Mouse (Mus musculus): ENCODE data around the gene Ak4.

Ak4 gene

GRCm38 (mm10) chr4:101457176-101457575, 38.1 kb downstream of the Ak4 start:
- in situ Hi-C loops (cut with MboI; ENCODE audit: low sequenced_read_pairs) = no loop called here

- in situ Hi-C loops (cut with MboI; ENCODE audit: low sequenced_read_pairs) = no loop called here
Observed at GRCm38 (mm10) chr4:101458341-101458740, 39.3 kb downstream of the Ak4 start.

DNA sequence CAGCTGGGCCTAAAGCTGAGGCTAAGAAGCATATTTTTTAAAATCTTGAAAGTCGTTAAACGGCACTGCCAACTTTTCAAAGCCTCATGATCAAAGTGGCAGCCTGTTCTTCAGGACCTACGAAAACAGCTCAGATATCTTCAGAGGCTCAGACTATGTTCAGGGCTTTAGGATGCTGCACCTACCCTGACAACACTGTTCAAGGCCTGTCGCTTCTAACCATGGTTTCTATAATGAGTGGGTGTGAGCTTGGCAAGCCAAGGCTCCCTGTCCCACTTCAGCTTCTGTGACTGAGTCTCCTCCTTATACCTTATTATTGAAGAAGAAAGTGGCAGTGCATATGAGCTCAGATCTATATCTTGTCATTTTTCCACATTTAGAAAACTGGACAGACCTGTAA, 40.3 kb downstream of the Ak4 start:
- in situ Hi-C loops (cut with MboI; ENCODE audit: low sequenced_read_pairs) = no loop called here

GRCm38 (mm10) chr4:101460114-101460513, 41.0 kb downstream of the Ak4 start:
- in situ Hi-C loops (cut with MboI; ENCODE audit: low sequenced_read_pairs) = no loop called here

DNA sequence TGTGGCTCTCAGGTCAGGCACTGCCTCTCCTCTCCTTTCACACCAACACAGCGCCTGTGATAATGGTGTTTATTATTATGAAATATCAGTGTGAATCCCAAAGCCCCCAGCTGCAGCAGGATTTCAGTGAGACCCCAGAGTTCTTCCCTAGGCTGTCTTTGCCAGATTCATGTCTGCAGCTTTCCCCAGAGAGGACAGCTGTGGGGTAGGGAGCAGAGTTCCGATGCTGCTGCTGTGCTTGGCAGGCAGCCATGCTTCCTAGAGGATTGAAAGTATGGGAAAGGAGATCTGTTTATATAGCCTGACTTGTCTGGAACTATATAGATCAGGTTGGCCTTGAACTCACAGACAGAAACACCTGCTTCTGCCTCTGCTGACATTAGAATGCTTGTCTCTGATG, 43.0 kb downstream of the Ak4 start:
- in situ Hi-C loops (cut with MboI; ENCODE audit: low sequenced_read_pairs) = no loop called here

DNA sequence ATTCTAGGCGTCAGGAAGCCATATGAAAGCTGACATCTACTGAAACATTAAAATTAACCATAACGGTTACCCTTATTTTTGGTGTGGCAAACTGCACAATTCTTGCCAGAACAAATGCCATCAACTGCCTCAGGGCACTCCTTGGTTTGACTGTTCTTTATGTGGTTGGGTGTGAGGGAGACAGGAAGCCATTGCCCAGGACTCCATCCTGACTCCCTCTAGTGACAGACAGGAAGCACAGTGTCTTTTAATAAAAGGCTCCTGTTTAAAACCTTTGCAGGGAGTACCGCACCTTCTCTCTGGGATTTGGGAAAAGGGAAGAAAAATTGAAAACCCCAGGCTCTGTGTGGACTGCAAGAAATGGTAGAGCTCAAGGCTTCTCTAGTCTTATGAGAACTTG, 47.2 kb downstream of the Ak4 start:
- in situ Hi-C loops (cut with MboI; ENCODE audit: low sequenced_read_pairs) = no loop called here

DNA sequence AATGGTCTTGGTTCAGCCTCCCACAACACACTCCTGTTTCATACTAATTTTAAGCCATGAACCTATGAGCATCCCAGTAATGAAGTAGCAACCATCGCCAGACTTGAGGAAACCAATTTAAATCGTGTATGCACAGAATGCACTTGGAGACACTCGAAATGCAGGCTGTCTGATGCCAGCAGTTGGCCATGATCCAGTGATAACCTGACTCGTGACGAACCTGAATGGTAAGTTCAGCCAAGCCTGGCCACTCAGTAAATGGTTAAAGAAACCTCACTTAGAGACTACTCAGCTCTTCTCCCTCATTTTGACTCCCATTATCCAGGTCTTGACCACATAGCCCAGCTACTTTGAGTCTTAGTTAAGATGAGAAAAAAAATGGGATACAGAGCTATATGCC, 50.2 kb downstream of the Ak4 start:
- in situ Hi-C loops (cut with MboI; ENCODE audit: low sequenced_read_pairs) = no loop called here

GRCm38 (mm10) chr4:101470543-101470942, 51.5 kb downstream of the Ak4 start:
- in situ Hi-C loops (cut with MboI; ENCODE audit: low sequenced_read_pairs) = no loop called here

GRCm38 (mm10) chr4:101472767-101473166, 53.7 kb downstream of the Ak4 start:
- in situ Hi-C loops (cut with MboI; ENCODE audit: low sequenced_read_pairs) = no loop called here

GRCm38 (mm10) chr4:101490320-101490917, 71.3 kb downstream of the Ak4 start:
- in situ Hi-C loops (cut with MboI; ENCODE audit: low sequenced_read_pairs) = no loop called here

DNA sequence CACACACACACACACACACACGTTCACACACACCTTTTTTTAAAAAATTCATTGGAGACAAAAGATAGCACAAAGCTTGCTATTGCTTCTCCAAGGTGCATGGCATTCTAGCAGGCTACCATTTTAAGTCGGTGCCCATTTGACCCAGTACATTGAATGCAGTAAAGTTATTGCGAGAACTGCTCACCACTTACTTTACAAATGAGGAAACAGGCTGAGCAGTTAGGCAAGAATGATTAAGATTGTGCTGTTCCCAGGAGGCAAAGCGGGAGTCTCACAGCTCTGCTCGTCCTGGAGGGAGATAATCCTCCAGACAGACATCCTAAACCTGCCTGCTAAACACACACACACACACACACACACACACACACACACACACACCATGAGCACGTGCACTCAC, 72.6 kb downstream of the Ak4 start:
- in situ Hi-C loops (cut with MboI; ENCODE audit: low sequenced_read_pairs) = no loop called here

- in situ Hi-C loops (cut with MboI; ENCODE audit: low sequenced_read_pairs) = no loop called here
Observed at GRCm38 (mm10) chr4:101493611-101494197, 74.6 kb downstream of the Ak4 start.

DNA sequence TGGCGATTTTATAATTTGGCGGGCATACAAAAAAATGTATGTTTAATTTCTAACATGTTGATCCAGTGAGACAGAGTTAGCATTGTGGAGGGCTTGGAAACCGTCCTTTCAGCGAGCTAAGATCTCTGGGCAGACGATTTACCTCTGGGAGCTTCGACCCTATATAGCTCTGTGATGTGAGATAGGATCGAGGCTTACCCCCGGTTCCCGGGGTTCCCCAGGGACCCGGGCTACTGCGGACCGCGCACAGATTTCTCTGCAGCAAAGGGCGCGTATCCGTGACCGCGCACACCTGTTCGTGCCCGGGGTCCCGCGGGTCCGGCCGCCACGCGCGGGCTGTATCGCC, 77.1 kb downstream of the Ak4 start:
- in situ Hi-C loops (cut with MboI; ENCODE audit: low sequenced_read_pairs) = no loop called here

- in situ Hi-C loops (cut with MboI; ENCODE audit: low sequenced_read_pairs) = no loop called here
Observed at GRCm38 (mm10) chr4:101496534-101497237, 77.6 kb downstream of the Ak4 start, which contains the start of gene Dnajc6. Gene Dnajc6, plus strand, starts transcription at chr4:101496648.

GRCm38 (mm10) chr4:101497336-101497735, 78.3 kb downstream of the Ak4 start:
- in situ Hi-C loops (cut with MboI; ENCODE audit: low sequenced_read_pairs) = no loop called here

- in situ Hi-C loops (cut with MboI; ENCODE audit: low sequenced_read_pairs) = no loop called here
Observed at GRCm38 (mm10) chr4:101504470-101505007, 85.5 kb downstream of the Ak4 start.

DNA sequence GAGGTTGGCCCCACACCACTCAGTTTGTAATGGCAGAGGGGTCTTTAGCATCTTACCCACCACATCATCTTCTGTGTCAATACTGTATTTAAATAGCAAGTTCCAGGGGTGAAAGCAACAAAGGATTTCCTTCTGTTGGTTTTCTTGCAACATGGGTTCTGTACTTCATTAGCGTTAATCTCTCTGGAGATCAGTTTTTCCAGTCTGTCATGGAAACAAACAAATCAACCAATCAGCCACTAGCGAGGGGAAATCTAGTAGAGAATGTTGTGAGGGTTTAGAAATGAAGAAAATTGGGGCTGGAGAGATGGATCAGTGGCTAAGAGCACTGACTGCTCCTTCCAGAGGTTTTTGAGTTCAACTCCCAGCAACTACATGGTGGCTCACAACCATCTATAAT, 86.9 kb downstream of the Ak4 start:
- in situ Hi-C loops (cut with MboI; ENCODE audit: low sequenced_read_pairs) = no loop called here

GRCm38 (mm10) chr4:101506372-101506771, 87.3 kb downstream of the Ak4 start:
- in situ Hi-C loops (cut with MboI; ENCODE audit: low sequenced_read_pairs) = no loop called here

DNA sequence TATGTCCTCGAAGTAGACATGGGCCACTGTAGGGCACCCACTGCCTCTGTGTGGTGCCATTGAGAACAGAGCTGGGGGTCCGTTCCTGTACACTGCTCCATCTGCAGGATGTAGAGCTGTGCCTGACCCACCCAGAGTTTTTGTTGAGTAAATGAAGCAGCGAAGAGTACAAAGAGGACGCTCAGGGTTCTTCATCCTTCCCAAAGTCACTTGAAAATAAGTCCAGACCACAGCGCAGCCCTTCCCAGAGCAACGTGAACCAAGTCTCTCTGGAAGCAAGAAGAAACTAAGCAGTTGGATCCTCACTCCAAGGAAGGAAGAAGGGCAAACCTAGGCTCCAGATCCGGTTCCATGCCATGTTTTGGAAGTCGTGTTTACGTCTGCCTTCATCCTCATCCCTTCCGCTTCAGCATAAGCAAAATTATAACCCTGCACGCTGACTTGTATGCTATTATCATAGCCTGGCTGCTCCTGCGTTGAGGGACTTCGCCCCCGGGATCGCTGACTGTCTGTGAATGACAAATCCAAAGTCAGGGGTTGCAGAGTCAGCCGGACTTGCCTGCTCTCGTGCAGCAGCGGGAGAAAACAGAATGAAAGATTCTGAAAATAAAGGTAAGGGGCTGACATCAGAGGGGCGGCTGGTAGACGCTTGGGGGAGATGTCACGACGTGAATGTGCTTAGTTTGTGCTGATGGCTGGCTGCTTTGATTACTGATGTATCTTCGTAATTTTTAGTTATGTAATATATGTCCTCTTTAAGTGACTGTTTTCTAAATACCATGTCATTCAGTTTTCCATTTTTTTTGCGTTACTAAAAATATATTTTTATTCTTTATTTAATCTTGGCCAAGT, 88.7 kb downstream of the Ak4 start:
- in situ Hi-C loops (cut with MboI; ENCODE audit: low sequenced_read_pairs) = no loop called here

- in situ Hi-C loops (cut with MboI; ENCODE audit: low sequenced_read_pairs) = no loop called here
Observed at GRCm38 (mm10) chr4:101508431-101508830, 89.4 kb downstream of the Ak4 start.

DNA sequence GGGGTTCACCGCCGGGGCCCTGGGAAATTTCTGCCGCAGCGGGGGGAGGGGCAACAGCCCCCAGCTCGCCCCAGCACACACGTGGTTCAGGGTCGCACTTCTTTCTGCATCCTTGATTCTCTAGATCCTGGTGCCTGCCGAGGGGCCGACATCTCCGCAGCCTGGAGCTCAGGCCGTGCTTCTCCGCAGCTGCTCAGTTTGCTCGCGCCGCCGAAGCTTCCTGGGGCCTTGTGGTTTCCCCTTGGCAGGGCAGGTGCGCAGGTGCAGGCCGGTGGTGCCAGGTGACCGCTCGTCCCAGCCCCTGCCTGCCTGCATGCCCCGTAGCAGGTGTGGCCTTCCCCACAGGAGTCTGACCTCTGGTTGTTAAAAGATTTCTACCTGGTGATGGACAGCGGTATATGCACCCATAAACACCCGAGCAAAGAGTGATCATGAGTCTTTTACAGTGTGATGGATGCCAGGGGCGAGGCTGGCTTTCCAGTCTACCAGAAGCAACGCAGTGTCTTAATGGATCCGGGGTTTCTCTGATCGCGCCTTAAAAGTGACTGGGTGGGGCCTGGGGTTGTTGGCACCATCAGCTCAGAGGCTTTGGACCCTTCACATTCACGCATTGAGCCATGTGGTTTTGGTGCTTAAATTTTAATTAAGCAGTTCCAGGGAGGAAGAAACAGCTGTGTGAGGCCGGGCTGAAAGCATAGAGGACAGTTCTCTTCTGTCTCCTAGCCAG, 89.9 kb downstream of the Ak4 start:
- in situ Hi-C loops (cut with MboI; ENCODE audit: low sequenced_read_pairs) = no loop called here
